Mouse (Mus musculus) lung, postnatal 10 days (tissue): ENCODE data around the gene Reln.

Experiments used
- DNase-seq: peaks from one replicate; pipeline ENCODE4 v3.0.0; 2021

Gene Reln

DNA sequence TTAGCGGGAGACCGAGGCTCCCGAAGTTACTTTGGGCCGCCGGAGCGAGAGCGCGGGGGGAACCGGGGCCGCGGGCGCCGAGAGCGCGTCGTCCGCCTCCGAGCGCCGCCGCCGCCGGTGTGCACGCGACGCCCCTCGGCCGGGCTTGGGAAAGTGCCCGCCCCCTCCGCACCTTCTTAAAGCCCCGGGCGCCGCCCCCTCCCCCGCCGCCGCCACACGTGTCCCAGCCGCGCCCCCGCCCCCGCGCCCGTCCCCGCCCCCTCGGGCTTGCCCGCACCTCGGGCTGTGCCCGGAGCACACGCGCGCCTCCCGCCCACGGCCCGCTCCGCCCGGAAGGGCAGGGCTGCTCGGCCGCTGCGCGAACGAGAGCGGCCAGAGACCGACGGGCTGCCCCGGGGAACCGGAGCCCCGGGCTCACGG, at the start of gene Reln:
TSS of gene Reln (minus strand) at position 147 of the 420 bp plus-strand sequence.
- no peak for DNase-seq

DNA sequence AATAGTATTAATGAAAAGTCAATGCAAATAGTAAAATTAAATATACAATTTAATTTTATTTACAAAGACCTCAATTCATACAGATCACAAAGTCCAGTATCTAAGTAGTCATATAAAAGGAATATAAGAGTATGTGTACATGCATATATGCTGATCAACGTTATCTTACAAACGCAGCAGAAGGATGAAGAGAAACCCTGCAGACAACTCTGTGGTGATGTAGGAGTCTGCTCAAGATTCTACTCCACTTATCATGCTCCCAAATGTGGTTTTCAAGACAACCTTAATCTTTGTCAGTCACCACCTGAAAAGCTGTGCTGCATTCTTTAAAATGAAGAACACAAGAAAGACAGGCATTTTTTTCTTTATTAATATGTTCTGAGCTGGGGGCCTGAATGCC, 44.0 kb upstream of the Reln start:
- no peak for DNase-seq

DNA sequence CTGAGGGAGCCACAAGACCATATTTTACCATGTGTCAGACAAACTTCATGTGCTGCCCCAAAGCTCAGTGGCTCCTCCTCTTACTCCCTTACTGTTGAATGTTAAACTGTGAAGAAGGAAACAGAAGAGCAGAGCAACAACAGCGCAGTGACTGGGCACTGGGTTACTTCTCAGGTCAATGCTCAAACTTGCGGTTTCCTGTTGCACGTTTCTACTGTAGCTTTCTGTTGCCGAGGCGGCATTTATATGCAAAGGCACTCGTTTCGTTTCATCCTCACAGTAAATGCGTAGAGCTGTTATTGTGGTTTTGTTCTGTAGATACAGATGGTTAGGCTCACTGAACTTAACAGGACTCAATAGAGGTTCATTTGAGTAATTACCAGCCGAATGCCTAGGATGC, 16.0 kb upstream of the Reln start:
- no peak for DNase-seq

DNA sequence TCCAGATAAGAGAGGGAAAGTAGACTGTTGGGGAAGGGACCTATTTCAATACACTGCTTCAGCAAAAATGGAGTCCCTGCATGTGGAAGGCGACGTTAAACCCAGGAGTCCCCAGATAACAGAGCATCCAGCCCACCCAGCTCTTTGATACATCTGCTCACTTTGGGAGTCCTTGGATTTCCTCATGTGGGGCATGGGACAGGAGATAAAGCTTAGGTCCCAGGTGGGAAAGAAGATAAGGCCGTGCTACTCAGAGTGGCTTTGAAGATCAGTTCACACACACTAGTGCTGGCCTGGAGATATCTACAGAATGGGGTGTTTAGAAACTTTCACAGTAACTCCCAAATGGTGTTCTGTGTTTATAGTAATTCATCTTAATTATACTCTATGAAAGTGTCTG, 3.9 kb upstream of the Reln start:
- DNase-seq, result no peak

DNA sequence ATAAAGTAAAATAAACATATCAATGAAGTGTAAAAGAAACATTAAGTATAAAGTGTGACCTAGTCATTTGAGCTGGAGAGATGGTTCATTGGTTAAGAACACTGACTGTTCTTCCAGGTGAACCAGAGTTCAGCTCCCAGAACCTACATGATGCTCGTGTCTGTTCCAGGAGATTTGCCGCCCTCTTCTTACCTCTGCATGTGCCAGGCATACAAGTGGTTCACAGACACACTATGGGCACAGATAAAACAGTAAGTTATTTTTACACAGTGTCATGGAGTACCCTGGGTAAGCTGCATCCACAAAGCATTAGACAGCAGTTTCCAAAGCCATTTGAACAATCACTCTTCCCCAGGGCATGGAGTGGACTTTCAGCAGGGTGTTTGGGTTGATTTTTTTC, 3.2 kb upstream of the Reln start:
- DNase-seq, result no peak

DNA sequence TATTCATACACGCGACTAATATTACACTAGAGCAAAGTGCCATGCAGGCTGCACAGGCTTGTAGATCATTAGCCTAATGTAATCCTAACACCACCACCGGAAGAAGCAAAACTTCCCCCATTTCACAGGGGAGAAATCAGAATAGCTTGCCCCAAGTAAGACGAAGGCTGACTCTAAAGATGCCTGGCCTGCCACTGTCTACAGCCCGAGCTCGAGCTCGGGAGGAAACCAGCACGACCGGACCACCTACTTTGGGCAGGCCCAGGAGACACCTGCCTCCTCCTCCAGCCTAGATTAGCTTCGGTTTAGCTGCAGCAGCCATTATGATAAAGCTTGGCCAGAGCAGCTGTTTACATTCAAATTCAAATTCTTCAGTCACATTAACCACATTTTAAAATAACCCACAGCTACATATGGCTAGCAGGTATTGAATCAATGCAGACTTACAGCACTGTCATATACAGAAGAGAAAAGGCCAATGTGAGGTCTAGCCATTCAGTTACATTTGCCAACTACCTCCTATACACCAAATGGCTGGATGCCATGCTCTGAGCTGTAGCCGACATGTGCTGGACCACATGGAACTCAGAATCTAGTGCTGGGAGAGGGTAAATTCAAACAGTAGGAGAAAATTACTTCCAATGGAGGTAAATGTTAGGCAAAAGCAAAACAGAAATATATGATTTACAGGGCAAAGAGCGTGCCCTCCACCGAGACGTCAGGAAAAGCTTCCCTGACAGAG, 1.6 kb upstream of the Reln start:
- DNase-seq, result no peak

DNA sequence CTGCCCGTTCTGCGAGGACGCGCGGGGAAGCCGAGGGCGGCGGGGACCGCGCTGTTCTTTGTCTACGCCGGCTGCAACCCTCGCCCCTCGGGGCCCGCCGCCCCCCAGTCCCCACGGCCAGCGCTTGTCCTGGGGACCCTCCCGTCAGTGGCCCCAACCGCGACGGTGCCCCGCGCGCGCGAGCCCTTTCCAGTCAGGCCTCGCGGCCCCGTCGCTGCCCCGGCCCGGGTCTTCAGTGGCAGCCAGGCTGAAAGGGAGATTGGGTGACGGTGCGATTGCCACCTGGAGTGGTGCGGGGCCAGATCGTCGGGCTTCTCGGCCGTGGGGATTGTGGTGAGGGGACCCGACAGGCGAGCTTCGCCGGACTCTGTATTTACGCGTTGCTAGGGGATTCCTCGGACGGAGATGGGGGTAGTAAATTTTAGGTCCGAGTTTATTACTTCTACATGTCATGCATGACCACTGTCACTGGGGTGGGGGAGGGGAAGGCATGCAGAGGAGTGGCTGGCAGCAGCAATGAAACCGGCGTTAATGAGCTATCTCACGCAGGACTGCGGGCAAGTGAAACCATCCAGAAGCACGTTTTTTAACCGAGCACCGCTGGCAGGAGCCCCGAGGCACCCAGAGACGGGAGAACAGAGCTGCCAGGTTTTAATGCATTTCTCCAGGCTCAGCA, 612 bp upstream of the Reln start:
- no peak for DNase-seq

DNA sequence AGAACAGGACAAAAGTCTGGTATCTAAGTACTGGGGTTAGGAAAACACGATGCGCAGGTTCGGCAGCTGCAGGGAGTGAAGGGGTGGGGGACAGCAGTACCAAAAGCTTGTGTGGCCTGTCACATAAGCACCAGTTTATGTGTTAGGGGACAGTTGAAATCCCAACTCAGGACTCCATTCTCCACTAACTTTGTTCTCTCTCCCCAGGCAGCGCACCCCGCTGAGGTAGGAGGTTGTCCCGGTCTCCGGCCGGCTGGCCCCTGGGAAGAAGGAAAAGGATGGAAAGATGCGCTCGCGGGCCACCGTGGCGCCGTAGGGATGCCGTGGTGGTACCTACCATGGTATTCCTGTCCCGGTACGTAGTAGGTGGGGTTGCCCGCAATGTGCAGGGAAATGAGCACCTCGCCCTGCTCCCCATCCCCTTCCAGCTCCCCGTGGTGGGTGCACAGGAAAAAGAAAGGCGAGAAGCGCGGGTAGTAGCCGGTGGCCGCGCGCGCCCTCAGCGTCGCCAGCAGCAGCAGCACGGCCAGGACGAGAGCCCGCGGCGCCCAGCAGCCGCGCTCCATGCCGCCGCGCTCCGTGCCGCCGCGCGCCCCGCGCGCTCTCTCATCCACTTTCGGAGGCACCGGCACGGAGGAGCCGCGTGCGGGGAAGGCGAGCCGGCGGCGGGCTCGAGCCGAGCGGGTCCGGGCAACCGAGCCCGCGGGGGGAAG, 503 bp downstream of the Reln start:
- DNase-seq, result no peak

DNA sequence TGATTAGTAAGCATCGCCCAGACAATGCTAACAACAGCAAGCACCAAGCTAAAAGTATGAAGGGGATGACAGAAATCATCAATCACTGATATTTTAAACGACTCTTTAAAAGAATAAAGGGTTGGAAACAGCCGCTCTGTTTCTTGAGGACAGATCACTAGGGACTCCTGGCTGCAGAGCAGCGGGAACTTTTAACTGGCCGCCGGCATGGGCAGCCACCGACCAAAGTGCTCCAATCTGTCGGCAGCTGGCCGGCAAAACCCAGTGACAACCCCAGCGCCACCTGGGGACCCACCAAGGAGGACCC, 1.0 kb downstream of the Reln start:
- no peak for DNase-seq

DNA sequence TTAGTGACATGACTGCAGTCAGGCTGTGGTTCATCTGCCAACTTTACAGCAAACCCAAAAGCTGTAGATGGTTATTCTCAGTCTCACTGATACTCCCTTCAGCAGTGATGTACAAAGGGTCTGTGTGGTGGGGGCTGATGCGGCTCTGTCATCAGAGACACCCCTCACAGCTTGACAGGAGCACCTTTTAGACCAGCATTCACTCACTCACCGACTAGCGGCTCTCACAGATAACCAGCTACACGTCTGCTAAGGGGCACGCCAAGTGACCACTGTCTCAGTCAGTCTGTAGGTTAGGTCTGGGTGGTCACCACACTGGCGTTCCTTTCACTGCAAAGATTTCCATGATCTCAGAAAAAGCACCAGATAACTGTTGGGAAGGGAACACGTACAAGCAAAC, 2.0 kb downstream of the Reln start:
- DNase-seq, result no peak

DNA sequence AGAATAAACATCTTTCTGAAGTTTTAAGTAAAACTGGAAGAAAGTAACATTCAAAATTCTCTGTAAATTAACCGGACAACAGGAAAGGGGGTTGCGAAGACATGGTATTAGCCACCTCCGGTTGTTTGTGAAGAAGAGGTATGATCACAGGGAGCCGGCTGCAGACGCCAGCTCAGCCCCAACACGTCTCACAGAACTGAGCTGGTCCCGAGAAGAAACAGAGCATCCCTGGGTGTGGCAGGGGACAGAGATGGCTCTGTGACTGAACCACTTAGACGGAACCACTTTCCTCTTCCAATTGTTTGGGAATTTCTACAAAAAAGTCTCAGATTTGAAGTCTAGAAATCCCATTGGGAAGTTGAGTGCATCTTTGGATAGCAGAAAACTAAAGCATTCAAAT, 3.5 kb downstream of the Reln start:
- DNase-seq, result no peak

DNA sequence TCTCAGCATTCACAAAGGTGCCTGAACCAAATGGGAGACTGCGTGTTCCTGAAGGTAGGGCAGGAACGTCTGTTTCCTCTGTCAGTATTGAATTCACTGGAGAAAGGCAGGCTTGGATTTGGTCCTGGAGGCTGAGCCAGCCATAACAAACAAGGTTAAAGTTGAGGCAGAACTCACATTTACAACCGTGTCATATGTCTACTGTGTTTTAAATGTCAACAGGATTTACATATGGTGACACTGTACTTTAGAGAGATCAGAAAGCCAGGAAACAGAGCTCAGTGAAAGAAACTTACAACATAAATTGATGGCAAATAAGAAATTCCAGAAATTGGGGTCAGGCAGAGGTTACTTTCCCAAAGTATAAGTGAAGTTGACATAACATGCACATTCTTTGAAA, 9.1 kb downstream of the Reln start:
- no peak for DNase-seq

DNA sequence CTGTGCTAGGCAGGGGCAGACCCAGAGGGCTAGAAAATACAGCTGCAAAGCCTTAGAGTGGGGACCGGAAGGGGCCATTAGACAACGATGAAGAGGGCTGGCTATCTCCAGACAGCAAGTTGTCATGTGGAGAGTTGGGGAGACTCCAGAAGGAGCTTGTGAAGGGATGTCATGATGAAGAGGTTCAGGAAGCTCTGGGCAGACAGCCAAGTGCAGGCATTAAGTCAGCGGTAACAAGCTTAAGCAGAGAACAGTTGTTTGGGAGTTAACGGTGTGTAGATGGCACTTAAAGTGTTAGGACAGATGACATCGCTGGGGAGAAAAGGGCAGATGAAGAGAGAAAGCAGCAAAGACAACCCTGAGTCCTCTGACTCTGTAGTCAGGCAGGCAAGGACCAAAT, 13.7 kb downstream of the Reln start:
- DNase-seq, result no peak

DNA sequence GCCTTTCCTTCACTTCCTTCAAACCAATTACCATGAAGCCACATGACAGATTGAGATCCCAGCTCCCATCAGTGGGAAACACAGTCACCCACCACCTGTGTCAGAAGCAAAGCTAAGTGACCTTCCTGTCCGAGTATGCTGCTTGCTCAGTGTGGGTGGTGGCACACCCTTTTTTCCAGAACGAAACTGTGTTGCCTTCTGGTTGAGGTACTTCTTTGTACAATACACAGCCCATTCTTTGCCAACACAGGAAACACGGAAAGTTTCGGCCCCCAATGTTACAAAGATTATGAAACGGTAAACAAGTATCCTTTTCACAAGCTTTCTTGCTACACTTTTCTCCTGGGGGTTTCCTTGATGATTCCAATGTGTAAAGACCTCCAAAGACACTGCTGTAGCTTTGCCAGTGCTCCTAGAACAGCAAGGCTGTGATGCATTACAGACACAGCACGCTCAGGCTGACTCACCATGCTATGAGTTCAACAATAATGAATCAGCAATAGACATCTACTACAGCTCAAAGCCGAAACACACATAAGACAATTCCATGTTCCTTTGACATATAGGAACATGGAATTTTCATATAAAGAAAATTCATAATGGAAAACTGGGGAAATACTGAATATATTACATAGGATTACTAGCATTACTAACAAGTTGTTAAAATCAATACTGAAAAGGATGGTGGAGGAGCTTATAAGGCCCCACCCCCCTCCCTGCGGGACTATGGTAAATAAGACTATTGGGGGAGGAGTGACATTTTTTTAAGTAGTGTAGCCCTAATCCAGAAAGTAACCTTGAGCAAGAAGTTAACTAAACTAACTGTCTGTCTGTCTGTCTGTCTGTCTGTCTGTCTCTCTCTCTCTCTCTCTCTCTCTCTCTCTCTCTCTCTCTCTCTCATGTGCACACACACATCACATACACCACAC, 15.8 kb downstream of the Reln start:
- DNase-seq, result no peak

DNA sequence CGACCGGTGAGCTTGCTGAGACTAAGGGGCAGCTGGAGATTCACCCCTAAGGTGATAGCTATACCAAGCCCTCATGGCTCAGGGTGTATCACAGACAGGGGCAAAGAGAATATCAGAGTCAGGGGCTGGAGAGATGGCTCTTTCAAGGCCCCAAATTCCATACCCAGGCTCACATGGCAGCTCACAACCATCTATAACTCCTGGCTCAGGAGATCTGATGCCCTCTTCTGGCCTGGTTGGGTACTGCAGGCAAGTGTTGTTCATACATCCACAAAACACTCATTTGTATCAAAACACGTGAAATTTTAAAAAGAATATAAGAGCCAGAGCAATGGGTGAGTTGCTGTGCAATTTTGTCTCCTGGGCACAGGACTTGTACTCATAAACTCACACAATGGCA, 17.3 kb downstream of the Reln start:
- peak; percentile 8 for DNase-seq

DNA sequence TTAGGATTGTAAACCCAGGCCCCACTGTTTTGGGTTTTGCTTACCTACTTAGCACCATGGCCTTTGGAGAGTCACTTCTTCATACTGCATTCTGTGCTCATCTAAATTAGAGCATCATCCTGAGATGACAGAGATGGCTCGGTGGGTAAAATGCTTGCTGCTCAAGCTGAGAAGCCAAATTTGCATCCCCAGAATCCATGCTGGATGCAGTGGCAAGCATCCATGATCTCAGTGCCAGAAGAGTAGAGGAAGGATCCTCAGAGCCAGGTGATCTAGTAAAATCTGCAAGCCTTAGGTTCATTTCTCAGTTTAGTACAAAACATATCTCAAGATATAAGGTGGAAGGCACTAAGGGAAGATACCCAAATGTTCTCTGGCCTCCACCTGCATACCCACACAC, 20.7 kb downstream of the Reln start:
- no peak for DNase-seq

DNA sequence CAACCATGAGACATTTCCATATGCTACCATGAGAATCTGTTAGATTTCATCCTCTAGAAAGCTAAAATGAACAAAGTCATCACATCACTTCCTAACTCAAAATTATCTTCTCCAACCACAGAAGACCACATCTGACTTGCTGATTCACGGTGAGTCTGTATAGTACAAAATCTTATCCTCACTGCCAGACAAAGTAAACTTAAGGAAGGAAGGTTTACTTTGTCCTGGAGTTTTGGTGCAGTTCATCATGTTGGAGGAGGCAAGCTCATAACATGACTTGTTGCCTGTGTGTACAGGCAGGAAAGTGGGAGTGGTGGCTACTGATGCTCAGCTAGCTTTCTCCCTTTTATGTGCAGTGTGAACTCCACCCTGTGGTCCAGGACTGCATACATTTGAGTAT, 26.7 kb downstream of the Reln start:
- DNase-seq, result no peak

DNA sequence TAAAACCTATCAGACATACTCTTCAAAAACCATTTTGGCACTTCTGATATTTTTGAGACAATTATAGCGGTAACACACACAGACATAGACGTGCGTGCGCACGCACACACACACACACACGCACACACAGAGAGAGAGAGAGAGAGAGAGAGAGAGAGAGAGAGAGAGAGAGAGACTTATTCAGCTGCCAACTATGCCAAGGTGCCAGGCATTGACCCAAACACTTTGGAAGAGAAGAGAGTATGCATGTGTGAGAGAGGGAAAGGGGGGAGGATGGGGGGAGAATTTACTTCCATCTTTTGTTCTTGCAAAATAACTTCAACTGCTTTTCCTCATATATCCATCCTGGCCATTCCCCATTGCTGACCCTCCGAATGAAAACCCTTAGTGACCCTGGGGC, 28.0 kb downstream of the Reln start:
- DNase-seq, result no peak

DNA sequence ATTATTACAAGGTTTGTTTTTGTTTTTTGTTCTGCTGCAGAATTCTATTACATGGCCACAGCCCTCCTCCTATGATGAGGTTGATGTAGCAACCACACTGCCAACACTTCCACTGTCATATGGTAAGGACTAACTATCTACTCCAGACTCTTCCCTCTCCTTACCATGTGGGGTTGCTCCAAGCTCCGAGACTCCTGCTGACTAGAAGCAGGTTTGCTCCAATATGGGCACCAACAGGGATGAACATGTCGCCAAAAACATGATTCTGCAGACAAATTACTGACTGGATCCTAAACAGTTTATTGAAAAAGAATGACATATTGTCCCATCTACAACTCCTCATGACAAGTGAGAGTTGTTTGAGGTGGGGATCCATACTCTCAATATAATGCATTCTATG, 28.5 kb downstream of the Reln start:
- DNase-seq, result no peak

DNA sequence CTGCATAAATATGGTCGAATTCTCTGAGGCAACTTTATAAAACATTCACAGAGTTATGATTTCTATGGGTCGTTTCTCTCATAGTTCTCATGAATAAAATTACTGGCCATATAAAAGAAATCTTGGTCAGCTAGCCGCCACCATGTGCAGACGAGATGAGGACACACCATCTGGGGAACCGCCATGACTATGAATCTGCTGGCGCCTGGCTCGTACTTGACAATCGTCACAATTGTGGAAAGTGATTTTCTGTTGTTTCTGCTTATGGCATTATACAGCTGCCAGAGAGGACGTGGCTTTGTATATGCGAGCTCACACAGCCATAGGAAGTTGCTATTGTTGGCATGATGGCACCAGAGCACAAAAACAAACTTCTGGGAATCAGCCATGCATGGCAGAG, 31.5 kb downstream of the Reln start:
- no peak for DNase-seq

DNA sequence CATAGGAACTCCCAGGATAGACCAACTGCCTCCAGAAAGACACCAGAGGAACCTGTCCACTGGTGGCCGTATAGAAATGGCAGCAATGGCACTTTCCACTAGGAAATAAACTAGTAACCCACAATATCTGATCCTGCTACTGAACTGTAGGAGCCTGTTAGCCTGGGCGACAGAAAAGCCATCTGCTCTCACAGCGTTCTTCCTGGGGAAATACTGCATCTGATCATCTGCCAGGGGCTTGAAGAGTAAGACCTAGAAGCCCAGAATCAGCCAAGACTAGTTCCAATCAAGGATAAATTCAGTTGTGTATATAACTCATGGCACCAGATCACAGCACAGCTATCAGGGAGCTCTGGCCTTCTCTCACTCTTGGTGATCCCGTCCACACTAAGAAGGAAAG, 33.5 kb downstream of the Reln start:
- no peak for DNase-seq

DNA sequence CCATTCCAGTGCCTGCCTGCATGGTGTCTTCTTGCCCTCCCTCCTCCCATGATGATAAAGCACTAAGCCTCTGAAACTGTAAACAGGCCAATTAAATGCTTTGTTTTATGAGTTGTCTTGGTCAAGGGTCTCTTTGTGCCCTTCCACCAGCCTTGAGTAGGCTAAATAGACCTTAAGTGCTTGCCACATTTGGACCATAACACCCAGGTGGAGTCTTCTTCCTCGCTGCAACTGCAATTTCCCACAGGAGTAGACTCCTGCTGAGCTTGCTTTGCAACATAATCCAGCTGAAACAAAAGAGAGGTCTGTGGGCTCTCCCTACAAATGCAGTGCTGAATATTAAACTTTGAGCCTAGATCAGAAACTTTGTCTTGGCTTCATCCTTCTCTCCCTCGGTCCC, 35.5 kb downstream of the Reln start:
- no peak for DNase-seq

DNA sequence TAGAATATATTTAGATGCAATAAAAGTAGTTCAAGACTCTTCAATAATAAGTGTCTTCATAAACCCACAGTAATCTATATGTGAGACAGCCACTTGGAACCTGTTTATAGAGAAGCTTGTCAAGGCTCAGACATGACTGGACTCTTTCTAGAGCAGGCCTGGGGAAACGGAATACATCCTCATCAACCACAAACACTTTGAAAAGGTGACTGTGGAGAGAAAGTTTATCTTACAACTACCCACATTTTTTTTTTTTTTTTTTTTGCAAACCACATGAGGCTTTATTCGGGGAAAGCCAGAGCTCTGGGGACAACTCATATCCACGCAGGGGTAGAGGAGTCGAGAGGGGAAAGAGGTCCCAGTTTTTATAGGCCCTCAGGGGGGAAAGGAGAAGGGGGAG, 36.6 kb downstream of the Reln start:
- DNase-seq, result no peak
